Mouse (Mus musculus): Measurements from ENCODE around the gene Hcn2.

Gene Hcn2

DNA sequence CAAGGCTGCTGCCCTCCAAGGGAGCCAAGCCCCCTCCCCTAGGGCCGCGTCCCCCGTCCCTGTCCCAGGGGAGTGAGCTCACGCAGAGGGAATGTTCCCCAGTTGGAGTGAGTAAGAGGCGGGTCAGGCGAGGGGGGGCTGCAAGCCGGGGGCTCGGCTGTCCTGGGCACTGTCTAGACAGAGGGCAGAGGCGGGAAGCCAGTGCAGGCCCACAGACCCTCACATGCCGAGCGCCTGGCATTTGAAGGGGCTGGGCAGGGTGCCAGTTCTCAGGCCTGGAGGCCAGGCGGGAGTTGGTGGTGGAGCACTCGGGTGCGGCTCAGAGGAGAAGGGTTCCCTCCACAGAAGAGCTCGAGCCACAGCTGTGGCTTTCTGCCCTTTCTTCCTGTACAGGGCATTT, 61.6 kb downstream of the Hcn2 start:
- no peak for DNase-seq

DNA sequence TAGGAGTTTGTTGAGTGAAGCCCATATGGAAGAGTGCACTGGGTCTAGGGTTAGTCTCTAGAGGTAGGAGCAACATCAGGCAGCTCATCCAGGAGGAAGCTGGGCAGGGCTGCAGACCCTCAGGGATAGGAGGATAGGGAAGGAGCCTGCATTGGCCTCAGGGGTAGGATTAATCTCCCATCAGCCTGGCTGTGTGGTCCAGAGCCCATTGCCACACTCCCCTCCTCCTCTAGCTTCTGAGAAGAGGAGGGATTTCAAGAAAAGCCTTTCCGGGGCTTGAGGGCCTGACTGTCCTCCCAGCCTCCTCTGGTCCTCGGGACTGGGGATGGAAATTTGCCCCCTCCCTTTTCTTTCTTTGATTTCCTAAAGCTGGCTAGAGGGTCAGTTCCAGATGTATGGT, 62.8 kb downstream of the Hcn2 start:
- no peak for DNase-seq

DNA sequence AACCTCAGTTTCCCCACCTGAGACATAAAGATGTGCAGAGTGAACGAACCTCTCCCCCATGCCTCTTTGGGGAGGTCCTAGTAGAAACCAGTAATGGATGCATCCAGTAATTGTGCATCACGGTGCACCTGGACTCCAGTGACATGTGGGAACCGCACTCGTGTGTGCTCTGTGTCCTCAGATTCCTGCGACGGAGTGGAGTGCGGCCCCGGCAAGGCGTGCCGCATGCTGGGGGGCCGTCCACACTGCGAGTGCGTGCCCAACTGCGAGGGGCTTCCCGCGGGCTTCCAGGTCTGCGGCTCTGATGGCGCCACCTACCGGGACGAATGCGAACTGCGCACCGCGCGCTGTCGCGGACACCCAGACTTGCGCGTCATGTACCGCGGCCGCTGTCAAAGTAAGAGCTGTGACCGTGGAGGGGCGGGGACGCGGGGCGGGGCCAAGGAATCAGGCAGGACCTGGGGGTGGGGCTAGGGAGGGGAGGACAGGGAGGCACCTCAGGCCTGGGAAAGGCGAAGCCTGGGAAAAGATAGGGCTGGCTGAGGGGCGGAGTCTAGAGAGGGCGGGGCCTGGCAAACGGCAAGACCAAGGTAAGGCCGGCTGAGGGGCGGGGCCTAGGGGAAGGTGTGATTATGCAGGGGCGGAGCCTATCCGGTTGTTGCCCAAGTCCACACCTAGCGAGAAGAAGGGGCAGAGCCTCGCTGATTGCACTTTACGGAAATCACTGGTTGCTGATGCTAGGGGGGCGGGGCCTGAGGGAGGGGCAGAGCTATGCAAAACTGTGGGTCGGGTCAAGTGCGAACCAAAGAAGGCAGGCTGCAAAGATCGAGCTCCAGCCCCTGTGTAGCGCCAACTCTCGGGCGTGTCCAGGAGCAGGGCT, 63.6 kb downstream of the Hcn2 start:
- DNase-seq = peak; percentile 98

DNA sequence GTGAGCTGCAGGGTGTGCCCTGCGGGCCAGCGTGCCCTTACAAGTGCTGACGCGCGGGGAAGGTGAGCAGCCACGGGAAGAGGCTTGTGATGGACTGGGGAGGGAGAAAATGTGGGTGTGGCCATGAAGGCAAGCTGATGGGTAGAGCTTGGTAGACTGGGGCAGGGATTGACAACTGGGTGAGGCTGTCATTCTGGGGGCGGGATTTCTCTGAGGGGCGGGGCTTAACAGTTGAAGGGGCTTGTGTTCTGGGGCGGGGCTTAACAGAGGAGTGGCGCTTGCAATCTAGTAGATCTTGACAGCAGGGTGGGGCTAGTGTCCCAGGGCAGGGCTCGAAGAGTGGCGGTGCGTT, 64.2 kb downstream of the Hcn2 start:
- no peak for DNase-seq

DNA sequence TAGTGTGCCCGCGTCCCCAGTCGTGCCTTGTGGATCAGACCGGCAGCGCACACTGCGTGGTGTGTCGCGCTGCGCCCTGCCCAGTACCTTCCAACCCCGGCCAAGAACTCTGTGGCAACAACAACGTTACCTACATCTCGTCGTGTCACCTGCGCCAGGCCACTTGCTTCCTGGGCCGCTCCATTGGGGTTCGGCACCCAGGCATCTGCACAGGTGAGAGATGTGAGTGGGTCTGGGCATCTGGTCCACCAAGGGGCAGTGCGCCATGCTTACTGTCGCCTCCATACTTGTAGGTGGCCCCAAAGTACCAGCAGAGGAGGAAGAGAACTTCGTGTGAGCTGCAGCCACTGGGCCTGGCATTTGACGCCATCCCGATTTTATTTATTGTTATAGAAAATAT, 64.7 kb downstream of the Hcn2 start:
- no peak for DNase-seq

DNA sequence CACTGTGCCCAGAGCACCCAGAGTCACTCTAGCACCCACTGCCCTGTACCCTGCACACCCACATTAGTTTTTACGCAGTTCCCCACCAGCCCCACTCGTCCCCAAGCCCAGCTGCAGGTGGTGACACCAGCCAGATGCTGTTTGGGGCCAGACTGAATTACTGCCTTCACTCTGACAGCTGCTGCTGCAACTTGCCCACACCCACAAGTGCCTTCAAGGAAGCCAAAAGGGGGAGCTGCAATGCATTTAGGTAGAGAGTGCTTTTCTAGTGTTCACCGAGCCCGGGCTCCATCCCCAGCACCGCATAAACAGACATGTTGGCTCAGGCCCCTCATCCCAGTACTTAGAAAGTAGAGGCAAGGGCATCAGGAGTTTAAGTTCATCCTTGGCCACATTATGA, 65.5 kb downstream of the Hcn2 start:
- no peak for DNase-seq

DNA sequence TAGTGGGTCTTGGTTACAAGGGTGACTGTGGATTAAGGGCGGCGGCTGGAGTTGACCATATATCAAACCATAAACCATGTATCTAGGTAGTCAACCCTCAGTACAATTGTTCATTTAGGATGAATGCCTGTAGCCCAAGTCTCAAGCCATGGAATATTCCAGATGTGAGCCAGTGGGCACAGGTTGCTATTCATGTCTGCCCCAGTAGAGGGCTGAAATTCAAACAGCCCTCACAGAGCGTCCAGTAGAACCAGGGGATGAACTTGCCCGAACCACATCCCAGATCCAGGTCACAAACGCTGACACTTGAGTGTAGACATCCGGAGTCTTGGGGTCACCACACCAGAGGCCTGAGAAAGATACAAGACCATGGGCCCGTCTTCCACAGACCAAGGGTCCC, 66.6 kb downstream of the Hcn2 start:
- DNase-seq = no peak

DNA sequence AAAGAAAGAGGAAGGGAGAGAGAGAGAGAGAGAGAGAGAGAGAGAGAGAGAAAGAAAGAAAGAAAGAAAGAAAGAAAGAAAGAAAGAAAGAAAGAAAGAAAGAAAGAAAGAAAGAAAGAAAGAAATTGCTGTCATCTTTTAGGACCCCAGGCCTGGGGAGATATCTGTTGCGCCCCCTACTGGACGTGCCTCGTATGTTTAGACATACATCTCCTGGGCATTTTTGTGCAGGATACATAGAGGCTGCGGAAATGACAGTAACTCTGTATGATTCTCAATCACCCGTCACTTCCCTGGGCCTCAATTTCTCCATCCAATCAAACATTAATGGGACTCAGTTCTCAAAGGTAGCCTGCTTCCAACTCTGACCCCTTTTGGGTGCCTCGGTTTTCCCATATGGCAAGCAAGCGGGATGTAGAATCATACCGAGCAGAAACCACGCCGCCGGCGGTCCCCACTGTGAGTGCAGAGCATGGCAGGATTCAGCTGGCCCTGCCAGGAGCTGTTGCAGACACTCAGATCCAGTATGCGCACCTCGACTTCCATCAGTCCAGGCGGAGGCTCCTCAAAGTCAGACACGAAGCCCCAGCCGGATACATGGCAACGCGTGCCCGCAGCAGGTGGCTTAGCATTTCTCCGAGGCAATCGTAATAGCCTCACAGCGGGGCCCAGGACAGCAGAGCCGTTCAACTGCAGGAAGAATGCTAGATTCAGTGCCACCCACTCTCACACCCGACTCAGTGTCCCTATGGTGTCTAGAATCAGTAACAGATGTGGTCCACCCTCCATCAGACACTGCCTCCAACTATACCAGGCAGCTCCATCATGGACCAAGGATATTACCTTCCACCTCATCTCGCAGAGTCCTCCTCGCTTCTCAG, 67.7 kb downstream of the Hcn2 start:
- no peak for DNase-seq

Measured in right cerebral cortex, adult 18-20 months (tissue).